Mouse (Mus musculus): ENCODE results near the gene Dip2b.

DNA sequence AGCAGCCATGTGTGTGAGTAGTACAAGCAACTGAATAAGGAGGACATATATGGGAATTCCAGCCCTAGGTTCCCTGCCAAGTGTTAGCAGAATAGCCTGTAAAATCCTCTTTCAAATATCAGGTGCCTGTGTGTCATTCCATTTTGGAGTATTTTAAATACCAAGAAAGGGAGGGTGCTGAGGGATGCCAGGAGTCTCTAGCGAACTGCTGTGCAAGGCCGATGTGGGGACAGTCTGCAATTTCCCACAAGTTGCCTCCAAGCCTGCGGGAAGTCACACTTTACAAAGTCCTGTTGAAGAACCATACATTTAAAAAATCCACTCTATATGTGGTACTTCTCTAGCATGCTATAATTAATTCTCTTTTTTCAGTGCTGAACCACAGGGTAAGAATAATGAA lies 77.0 kb downstream of the Dip2b start:
- TF ChIP-seq POLR2A (IDR thresholded peaks at IDR 0.05; ENCODE audit: borderline replicate concordance, insufficient read depth, low read length) (no peak), CTCF (IDR thresholded peaks at IDR 0.05; ENCODE audit: borderline replicate concordance, insufficient read depth, low read depth, low read length) (no peak)
